Mouse (Mus musculus): ENCODE results near the gene Egfr. TPM values are rescaled to one million over a fixed set of nuclear protein-coding genes. Genes with fewer than 3 reads are reported as not detected.
A peak's percentile ranks its signal among the peaks of the same experiment; 100 is the strongest.

Gene Egfr
- polyA plus RNA-seq, 1 experiment = not detected

DNA sequence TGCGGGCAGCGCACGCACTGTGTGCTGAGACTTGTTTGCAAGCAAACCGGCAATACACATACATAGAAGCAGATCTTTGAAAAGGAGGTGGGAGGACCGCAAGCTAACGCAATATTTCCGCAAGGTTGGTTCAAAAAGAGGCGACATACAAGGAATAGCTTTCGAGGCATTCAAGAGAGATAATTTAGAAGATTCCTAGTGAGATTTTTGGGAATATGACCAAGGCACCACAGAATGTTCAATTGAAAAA is 199.7 kb downstream of the Egfr start:
- no peaks in the 10 kb centered on the region for H3K9me3 ChIP-seq (ENCODE audit: control insufficient read depth, low read length)
- peaks cover 35% of the 10 kb centered on the region for H3K36me3 ChIP-seq (ENCODE audit: control insufficient read depth)
- H3K4me1 ChIP-seq (ENCODE audit: control insufficient read depth) = peaks cover 53% of the 10 kb centered on the region
- H3K27me3 ChIP-seq (ENCODE audit: control insufficient read depth) = no peaks in the 10 kb centered on the region
- TF ChIP-seq TAL1 (IDR thresholded peaks at IDR 0.05; ENCODE audit: low read length) (no peak), GATA1 (IDR thresholded peaks at IDR 0.05; ENCODE audit: low read length) (no peak)
- H3K4me3 ChIP-seq (replicated peaks) = peak overlapping the region; percentile 100

DNA sequence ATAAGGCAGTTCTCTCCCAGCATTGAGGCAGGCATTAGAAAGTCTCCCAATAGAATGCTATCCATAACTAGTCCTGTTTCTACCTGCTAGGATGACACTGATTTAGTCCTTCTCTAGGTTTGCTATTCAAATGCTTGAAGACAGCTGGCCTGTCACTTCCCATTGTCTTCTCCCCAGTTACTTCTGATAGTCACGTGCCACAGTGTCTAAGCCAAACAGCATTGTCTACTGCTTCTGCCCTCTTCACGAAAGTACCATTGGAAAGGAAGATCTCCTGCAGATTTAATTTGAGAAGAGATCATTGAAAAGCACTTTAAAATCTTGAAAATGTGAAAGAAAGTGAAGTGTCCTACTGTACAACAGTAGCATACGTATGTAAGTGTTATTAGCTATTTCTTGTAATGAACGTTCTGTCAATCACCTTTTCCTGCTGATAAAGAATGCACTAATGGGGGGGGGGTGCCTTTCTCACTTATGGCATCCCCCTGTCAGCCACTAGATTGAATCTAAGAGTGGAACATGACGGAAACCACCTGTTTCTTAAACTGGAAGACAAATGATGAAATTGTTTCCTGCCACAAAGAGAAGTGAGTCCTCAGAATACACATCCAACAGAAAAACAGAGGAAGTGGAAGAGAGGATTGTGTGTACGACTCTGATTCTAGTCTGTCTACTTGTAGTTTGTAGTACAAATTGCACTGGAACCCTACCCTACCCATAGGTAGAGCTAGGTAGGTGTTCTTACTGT is 204.3 kb downstream of the Egfr start:
- H3K27me3 ChIP-seq (ENCODE audit: control insufficient read depth) = no peaks in the 10 kb centered on the region
- peaks cover 52% of the 10 kb centered on the region for H3K4me1 ChIP-seq (ENCODE audit: control insufficient read depth)
- H3K4me3 ChIP-seq (replicated peaks) = no peak overlapping the region
- H3K9me3 ChIP-seq (ENCODE audit: control insufficient read depth, low read length) = no peaks in the 10 kb centered on the region
- TF ChIP-seq TAL1 (IDR thresholded peaks at IDR 0.05; ENCODE audit: low read length) (no peak), GATA1 (IDR thresholded peaks at IDR 0.05; ENCODE audit: low read length) (no peak)
- H3K36me3 ChIP-seq (ENCODE audit: control insufficient read depth) = peaks cover 45% of the 10 kb centered on the region

DNA sequence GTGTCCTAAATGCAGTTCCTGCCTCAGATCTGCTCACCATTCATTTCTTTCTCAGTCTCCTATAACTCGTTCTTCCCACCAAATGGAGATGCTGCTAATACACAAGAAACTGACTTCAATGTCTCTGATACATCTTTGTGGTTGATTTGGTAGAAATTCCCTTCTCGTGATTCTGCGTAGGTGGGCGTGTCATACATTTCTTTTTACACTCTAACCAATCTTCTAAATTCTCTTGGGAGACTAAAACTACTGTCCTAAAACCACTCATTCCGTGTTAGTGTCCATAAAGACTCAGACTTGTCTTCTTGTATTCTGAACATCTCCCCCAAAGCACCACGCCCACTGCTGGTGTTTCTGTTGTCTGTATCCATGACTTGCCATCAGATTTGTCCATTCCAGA is 205.0 kb downstream of the Egfr start:
- Histone ChIP-seq H3K4me3 (replicated peaks) (no peak overlapping the region), H3K36me3 (ENCODE audit: control insufficient read depth) (peaks cover 45% of the 10 kb centered on the region), H3K27me3 (ENCODE audit: control insufficient read depth) (no peaks in the 10 kb centered on the region), H3K4me1 (ENCODE audit: control insufficient read depth) (peaks cover 46% of the 10 kb centered on the region), H3K9me3 (ENCODE audit: control insufficient read depth, low read length) (no peaks in the 10 kb centered on the region)
- TF ChIP-seq TAL1 (IDR thresholded peaks at IDR 0.05; ENCODE audit: low read length) (no peak), GATA1 (IDR thresholded peaks at IDR 0.05; ENCODE audit: low read length) (no peak)

DNA sequence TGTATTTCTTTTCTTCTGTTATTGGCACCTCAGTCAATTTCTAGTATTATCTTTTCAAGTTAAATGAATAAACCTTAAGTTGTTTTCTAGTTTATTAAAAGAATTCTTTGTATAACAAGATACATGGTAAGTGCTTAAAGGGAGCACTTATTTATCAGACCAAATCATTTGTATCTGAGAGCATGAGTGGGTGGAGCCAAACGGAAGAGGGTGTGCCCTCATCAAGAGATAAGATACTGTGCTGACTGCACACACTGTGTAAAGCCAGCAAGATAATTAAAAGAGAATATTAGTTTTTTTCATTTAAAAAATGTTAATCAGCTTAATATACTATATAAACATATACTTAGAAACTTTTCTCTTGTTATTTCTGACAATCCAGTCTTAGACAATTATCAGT is 206.5 kb downstream of the Egfr start:
- H3K9me3 ChIP-seq (ENCODE audit: control insufficient read depth, low read length) = no peaks in the 10 kb centered on the region
- TF ChIP-seq TAL1 (IDR thresholded peaks at IDR 0.05; ENCODE audit: low read length) = no peak
- peaks cover 31% of the 10 kb centered on the region for H3K4me1 ChIP-seq (ENCODE audit: control insufficient read depth)
- H3K27me3 ChIP-seq (ENCODE audit: control insufficient read depth) = no peaks in the 10 kb centered on the region
- H3K4me3 ChIP-seq (replicated peaks) = no peak overlapping the region
- peaks cover 32% of the 10 kb centered on the region for H3K36me3 ChIP-seq (ENCODE audit: control insufficient read depth)

Other genes starting within 250 kb of the Egfr start
- gene Sec61g, start 243.7 kb upstream of the Egfr start, polyA plus RNA-seq (2012) = 3.0 and 6.0 TPM in 2 replicates
- 0.02 TPM in 1 of 2 replicates, not detected in the other for gene Fbxo48, start 199.2 kb downstream of the Egfr start, polyA plus RNA-seq (2012)

Data from erythroblast, embryonic 14.5 days (primary cell).